Mouse (Mus musculus) liver, embryonic 14.5 days (tissue): Measurements from ENCODE around the gene Olfr763.

Experiments used
- CTCF ChIP-seq: IDR thresholded peaks from 2 replicates; pipeline ENCODE4 v1.5.1; 2016; ENCODE audit warnings: antibody characterized with exemption, low read depth, control low read depth
- EP300 ChIP-seq: IDR thresholded peaks from 2 replicates; pipeline ENCODE4 v1.6.1; 2016; ENCODE audit warnings: antibody characterized with exemption, low read depth

- TF ChIP-seq CTCF (no peak), EP300 (no peak)
Observed at GRCm38 (mm10) chr10:129039796-129040195, 29.2 kb downstream of the Olfr763 start, which contains the start of gene Olfr764-ps1.
